21 mouse cellular contexts compared by ENCODE assay signal in genomic region chr15:92515651-92516050, GRCm38 (mm10).
DNase-seq lines count a peak whose midpoint lies in the region; ATAC-seq and TF ChIP-seq lines count a peak whose summit lies in the region.
"Had no signal": no experiment of that assay in that cellular context is flagged by ENCODE, and none has a peak within 500 bp of the region (broad histone marks: within the 10 kb centered on the region; RNA-seq: fewer than 3 reads in every experiment).

No protein-coding gene starts in this region.

- TF ChIP-seq POLR2A in cerebellum, adult 2 months (IDR thresholded peaks at IDR 0.05; ENCODE audit: borderline replicate concordance, insufficient read depth, low read length): no peak

- no peak overlapping the region for H3K4me3 ChIP-seq in cerebellum, adult 2 months (replicated peaks; ENCODE audit: insufficient read depth, low read depth, low read length)
- no peak overlapping the region for H3K4me3 ChIP-seq in hindbrain, postnatal 0 days (ENCODE audit: low read length)
- H3K4me3 ChIP-seq in hindbrain, embryonic 16.5 days (ENCODE audit: low read length): no peak overlapping the region
- H3K4me3 ChIP-seq: embryonic facial prominence, embryonic 12.5 days; embryonic facial prominence, embryonic 15.5 days; forebrain, embryonic 15.5 days; hindbrain, embryonic 12.5 days; hindbrain, embryonic 15.5 days had no signal

- H3K4me1 ChIP-seq in cerebellum, adult 2 months (ENCODE audit: control insufficient read depth, insufficient read depth, low read length): no peaks in the 10 kb centered on the region
- H3K4me1 ChIP-seq in hindbrain, postnatal 0 days (ENCODE audit: insufficient read depth, low read length): no peaks in the 10 kb centered on the region
- no peaks in the 10 kb centered on the region for H3K4me1 ChIP-seq in hindbrain, embryonic 16.5 days (ENCODE audit: control insufficient read depth, insufficient read depth, low read depth, low read length)
- H3K4me1 ChIP-seq: embryonic facial prominence, embryonic 15.5 days had no signal

- H3K4me2 ChIP-seq in hindbrain, postnatal 0 days (ENCODE audit: low read depth, low read length): no peak overlapping the region
- H3K4me2 ChIP-seq in hindbrain, embryonic 16.5 days (ENCODE audit: low read length): no peak overlapping the region
- H3K4me2 ChIP-seq: embryonic facial prominence, embryonic 12.5 days; embryonic facial prominence, embryonic 15.5 days; forebrain, embryonic 15.5 days; heart, embryonic 11.5 days; hindbrain, embryonic 12.5 days; hindbrain, embryonic 15.5 days had no signal

- no peak for ATAC-seq in hindbrain, postnatal 0 days
- no peak for ATAC-seq in hindbrain, embryonic 16.5 days
- ATAC-seq: forebrain, embryonic 15.5 days; inflammation-experienced regulatory T-cells, adult 6 months; intestine, embryonic 16.5 days; Patski had no signal

- H3K9me3 ChIP-seq in hindbrain, postnatal 0 days (ENCODE audit: low read length): no peaks in the 10 kb centered on the region
- no peaks in the 10 kb centered on the region for H3K9me3 ChIP-seq in hindbrain, embryonic 16.5 days (ENCODE audit: control insufficient read depth, low read length)
- H3K9me3 ChIP-seq: embryonic facial prominence, embryonic 12.5 days; embryonic facial prominence, embryonic 15.5 days; forebrain, embryonic 15.5 days; hindbrain, embryonic 12.5 days; hindbrain, embryonic 15.5 days had no signal

- H3K27me3 ChIP-seq in cerebellum, adult 2 months (ENCODE audit: control insufficient read depth, insufficient read depth, low read length): no peaks in the 10 kb centered on the region
- no peaks in the 10 kb centered on the region for H3K27me3 ChIP-seq in hindbrain, postnatal 0 days (ENCODE audit: insufficient read depth, low read length)
- H3K27me3 ChIP-seq in hindbrain, embryonic 16.5 days (replicated peaks; ENCODE audit: control insufficient read depth, insufficient read depth, low read length): no peaks in the 10 kb centered on the region
- H3K27me3 ChIP-seq: embryonic facial prominence, embryonic 12.5 days; embryonic facial prominence, embryonic 15.5 days; hindbrain, embryonic 12.5 days; hindbrain, embryonic 15.5 days had no signal

- H3K27ac ChIP-seq in cerebellum, adult 2 months (ENCODE audit: insufficient read depth, low read length): no peak overlapping the region
- H3K27ac ChIP-seq in hindbrain, postnatal 0 days: no peak overlapping the region
- H3K27ac ChIP-seq in hindbrain, embryonic 16.5 days (ENCODE audit: low read depth, low read length): no peak overlapping the region
- H3K27ac ChIP-seq: embryonic facial prominence, embryonic 12.5 days; embryonic facial prominence, embryonic 15.5 days; forebrain, embryonic 15.5 days; hindbrain, embryonic 12.5 days; hindbrain, embryonic 15.5 days had no signal

- H3K9ac ChIP-seq in hindbrain, postnatal 0 days (replicated peaks; ENCODE audit: low read length): no peak overlapping the region
- H3K9ac ChIP-seq in hindbrain, embryonic 16.5 days (ENCODE audit: low read depth, low read length): no peak overlapping the region
- H3K9ac ChIP-seq: embryonic facial prominence, embryonic 12.5 days; embryonic facial prominence, embryonic 15.5 days; forebrain, embryonic 15.5 days; hindbrain, embryonic 12.5 days; hindbrain, embryonic 15.5 days had no signal

- H3K36me3 ChIP-seq in hindbrain, postnatal 0 days (ENCODE audit: insufficient read depth, low read length): no peaks in the 10 kb centered on the region
- no peaks in the 10 kb centered on the region for H3K36me3 ChIP-seq in hindbrain, embryonic 16.5 days (ENCODE audit: control insufficient read depth, insufficient read depth, low read length)
- H3K36me3 ChIP-seq: embryonic facial prominence, embryonic 12.5 days; embryonic facial prominence, embryonic 15.5 days; forebrain, embryonic 15.5 days; hindbrain, embryonic 12.5 days; hindbrain, embryonic 15.5 days had no signal

- WGBS in cerebellum, adult 2 months: 41% methylated on average over 1 of the region's 1 CpGs
- WGBS in hindbrain, postnatal 0 days: 44% methylated on average over 1 of the region's 1 CpGs
- WGBS in hindbrain, embryonic 16.5 days: 50% methylated on average over 1 of the region's 1 CpGs

- no peak for TF ChIP-seq CTCF in cerebellum, adult 2 months (IDR thresholded peaks at IDR 0.05; ENCODE audit: borderline replicate concordance, insufficient read depth, low read depth, low read length)
- TF ChIP-seq CTCF in hindbrain, postnatal 0 days (IDR thresholded peaks at IDR 0.05; ENCODE audit: low read depth): no peak

- peak; percentile 9 to 16 for DNase-seq in cerebellum, postnatal 10 days
- DNase-seq in cerebellum, adult 2 months: no peak
- peak; percentile 42 for DNase-seq in hindbrain, postnatal 0 days (ENCODE audit: low spot score)
- DNase-seq in retina, embryonic 14.5 days (ENCODE audit: low spot score): peak; percentile 59
- DNase-seq in adrenal gland, postnatal 14 days: no peak
- DNase-seq: adrenal gland, postnatal 10 days; cerebellum, adult 11-12 months; cerebellum, adult 9-10 months; cerebellum, postnatal 25 days; gastrocnemius, postnatal 36 days; kidney, adult 18-20 months had no signal

Comparison
In these comparisons a context has a peak if more than half of its experiments do, and no peak if none do; other contexts are left out.
1. DNase-seq: peak in cerebellum, postnatal 10 days (2 of 2), hindbrain, postnatal 0 days (single experiment) and retina, embryonic 14.5 days (single experiment); none in cerebellum, adult 2 months (0 of 2) and adrenal gland, postnatal 14 days (single experiment).